Mouse (Mus musculus): ENCODE results near the gene Prpf40b. TPM values are rescaled to one million over a fixed set of nuclear protein-coding genes. Genes with fewer than 3 reads are reported as not detected.
"Not testable (repeated sequence)": the region's sequence is repeated elsewhere in the genome, so short reads cannot be mapped to it uniquely, and the experiment has no call there.

Gene Prpf40b
- total RNA-seq (2022) = 10 to 100 TPM; 46.5 to 76.6 (median 51.2) TPM

- DNase-seq = peak; percentile 92
Measured at GRCm38 (mm10) chr15:99294813-99295374, at the start of gene Prpf40b. Gene Prpf40b (plus strand): TSS chr15:99295087.

GRCm38 (mm10) chr15:99246736-99247135 lies 48.2 kb upstream of the Prpf40b start:
- not testable (repeated sequence) for DNase-seq

GRCm38 (mm10) chr15:99248972-99249371 lies 45.9 kb upstream of the Prpf40b start:
- DNase-seq = no peak

- no peak for DNase-seq
Measured at GRCm38 (mm10) chr15:99249938-99250337, 44.9 kb upstream of the Prpf40b start.

- not testable (repeated sequence) for DNase-seq
Measured at GRCm38 (mm10) chr15:99251111-99251510, 43.8 kb upstream of the Prpf40b start.

GRCm38 (mm10) chr15:99251626-99252380 lies 43.1 kb upstream of the Prpf40b start, which contains the start of gene Mcrs1:
Gene Mcrs1 (minus strand): TSS chr15:99251961.
- DNase-seq = peak; percentile 98

GRCm38 (mm10) chr15:99252381-99253174 lies 42.3 kb upstream of the Prpf40b start:
- no peak for DNase-seq

GRCm38 (mm10) chr15:99253175-99253479 lies 41.8 kb upstream of the Prpf40b start:
- DNase-seq = not testable (repeated sequence)

- no peak for DNase-seq
Measured at GRCm38 (mm10) chr15:99253772-99254171, 41.1 kb upstream of the Prpf40b start.

GRCm38 (mm10) chr15:99254477-99255005 lies 40.3 kb upstream of the Prpf40b start:
- no peak for DNase-seq

- no peak for DNase-seq
Measured at GRCm38 (mm10) chr15:99255241-99255749, 39.6 kb upstream of the Prpf40b start.

GRCm38 (mm10) chr15:99259167-99259729 lies 35.6 kb upstream of the Prpf40b start:
- no peak for DNase-seq

GRCm38 (mm10) chr15:99259730-99260252 lies 35.1 kb upstream of the Prpf40b start:
- peak; percentile 73 for DNase-seq

GRCm38 (mm10) chr15:99262702-99263101 lies 32.2 kb upstream of the Prpf40b start:
- DNase-seq = no peak

GRCm38 (mm10) chr15:99264363-99264762 lies 30.5 kb upstream of the Prpf40b start:
- no peak for DNase-seq

GRCm38 (mm10) chr15:99265679-99266078 lies 29.2 kb upstream of the Prpf40b start:
- DNase-seq = peak; percentile 47

- no peak for DNase-seq
Measured at GRCm38 (mm10) chr15:99276095-99276494, 18.8 kb upstream of the Prpf40b start.

GRCm38 (mm10) chr15:99278271-99278670 lies 16.6 kb upstream of the Prpf40b start:
- no peak for DNase-seq

- no peak for DNase-seq
Measured at GRCm38 (mm10) chr15:99283456-99283855, 11.4 kb upstream of the Prpf40b start.

- no peak for DNase-seq
Measured at GRCm38 (mm10) chr15:99284527-99285188, 10.2 kb upstream of the Prpf40b start.

GRCm38 (mm10) chr15:99285189-99285535 lies 9.7 kb upstream of the Prpf40b start:
- DNase-seq = no peak

- no peak for DNase-seq
Measured at GRCm38 (mm10) chr15:99290586-99290985, 4.3 kb upstream of the Prpf40b start.
